Mouse (Mus musculus) heart, postnatal 0 days (tissue): ENCODE measurements around the gene Abcb1b.

ENCODE experiments used
- CTCF ChIP-seq: IDR thresholded peaks from 2 replicates; pipeline ENCODE4 v1.5.1; 2016; ENCODE audit warnings: antibody characterized with exemption, control low read depth, low read depth
- EP300 ChIP-seq: IDR thresholded peaks from 2 replicates; pipeline ENCODE4 v1.6.1; 2016; ENCODE audit warnings: antibody characterized with exemption, low read depth

- TF ChIP-seq CTCF (no peak), EP300 (peak; percentile 65; the same call in 1 of the 2 replicates)
These were observed 65.8 kb downstream of the Abcb1b start for GRCm38 (mm10) chr5:8863580-8864337.
